Mouse (Mus musculus) lung, embryonic 15.5 days (tissue): Measurements from ENCODE around the gene Dhx34. TPM values are rescaled to one million over a fixed set of nuclear protein-coding genes. Genes with fewer than 3 reads are reported as not detected.

Experiments
- ATAC-seq: fragments of 200-750 bp; cut with Nextera tagmentation; 2 replicates; pipeline ENCODE4 v1.8.0; 2017; ENCODE audit warnings: moderate number of reproducible peaks, borderline replicate concordance; ENCODE audit not compliant: low FRiP score, low TSS enrichment; ENCODE audit errors: extremely low read depth
- H3K27ac ChIP-seq: fragments of 300-500 bp; sonication (generic); 2 replicates; pipeline ENCODE4 v1.5.1; 2015; ENCODE audit warnings: moderate library complexity, mild to moderate bottlenecking, inconsistent platforms
- H3K27me3 ChIP-seq: fragments of 300-500 bp; sonication (generic); 2 replicates; pipeline ENCODE4 v1.6.1; 2015; ENCODE audit warnings: inconsistent platforms
- H3K36me3 ChIP-seq: fragments of 300-500 bp; sonication (generic); 2 replicates; pipeline ENCODE4 v1.6.1; 2015; ENCODE audit warnings: inconsistent platforms
- H3K4me1 ChIP-seq: fragments of 300-500 bp; sonication (generic); 2 replicates; pipeline ENCODE4 v1.6.1; 2015; ENCODE audit warnings: inconsistent platforms
- H3K4me2 ChIP-seq: fragments of 300-500 bp; sonication (generic); 2 replicates; pipeline ENCODE4 v1.6.1; 2015; ENCODE audit warnings: inconsistent platforms, mild to moderate bottlenecking, moderate library complexity
- H3K4me3 ChIP-seq: fragments of 300-500 bp; sonication (generic); 2 replicates; pipeline ENCODE4 v1.5.1; 2015; ENCODE audit warnings: mild to moderate bottlenecking, inconsistent platforms
- H3K9ac ChIP-seq: fragments of 300-500 bp; sonication (generic); 2 replicates; pipeline ENCODE4 v1.6.1; 2015; ENCODE audit warnings: inconsistent platforms
- H3K9me3 ChIP-seq: fragments of 300-500 bp; sonication (generic); 2 replicates; pipeline ENCODE4 v1.6.1; 2016; ENCODE audit warnings: inconsistent platforms
- WGBS: fragments of 180-500 bp; shearing (Covaris S2); methylation state at CpG from one replicate; pipeline ENCODE4 v1.1.7; 2015; 5-methylcytosine and 5-hydroxymethylcytosine counted together
- polyA plus RNA-seq: library from polyadenylated mRNA; unstranded; fragments of >200 nt; fragmentation: Nextera tagmentation; extraction: Ambion mirVana; gene quantifications from 2 replicates; pipeline ENCODE4 v1.2.1, GENCODE M21; 2015

The Dhx34 gene
- polyA plus RNA-seq, 1 experiment from 2014 or later: 15.3 TPM

GRCm38 (mm10) chr7:16245958-16246357 lies 24.1 kb upstream of the Dhx34 start:
- Histone ChIP-seq H3K27me3 (no peaks in the 10 kb centered on the region), H3K4me2 (no peak overlapping the region), H3K36me3 (no peaks in the 10 kb centered on the region), H3K4me1 (0 out of 2 replicates have a peak, but pooled peaks cover 5% of the 10 kb centered on the region), H3K27ac (no peak overlapping the region), H3K4me3 (no peak overlapping the region), H3K9ac (no peak overlapping the region), H3K9me3 (no peaks in the 10 kb centered on the region)
- no peak for ATAC-seq
- 38% methylated on average over 2 of the region's 4 CpGs for WGBS

- peak; percentile 62; the same call in 1 of the 2 replicates for ATAC-seq
These were observed 22.2 kb upstream of the Dhx34 start, which contains the start of gene C5ar2 for GRCm38 (mm10) chr7:16244067-16244466. Gene C5ar2 (minus strand): TSS chr7:16244154.

GRCm38 (mm10) chr7:16242198-16242597 lies 20.4 kb upstream of the Dhx34 start:
- H3K27ac ChIP-seq: no peak overlapping the region
- ATAC-seq: no peak
- H3K36me3 ChIP-seq: no peaks in the 10 kb centered on the region
- H3K9ac ChIP-seq: no peak overlapping the region
- WGBS: 67% methylated on average over 6 of the region's 6 CpGs
- no peak overlapping the region for H3K4me2 ChIP-seq
- 0 out of 2 replicates have a peak, but pooled peaks cover 5% of the 10 kb centered on the region for H3K4me1 ChIP-seq
- no peaks in the 10 kb centered on the region for H3K27me3 ChIP-seq
- no peak overlapping the region for H3K4me3 ChIP-seq
- no peaks in the 10 kb centered on the region for H3K9me3 ChIP-seq

More at GRCm38 (mm10) chr7:16244067-16244466, 22.2 kb upstream of the Dhx34 start, which contains the start of gene C5ar2:
- Histone ChIP-seq H3K27me3 (no peaks in the 10 kb centered on the region), H3K9me3 (no peaks in the 10 kb centered on the region), H3K4me3 (no peak within 1 kb of the TSS), H3K9ac (no peak within 1 kb of the TSS), H3K4me2 (no peak within 1 kb of the TSS), H3K27ac (peak within 1 kb of the TSS; percentile 16), H3K36me3 (no peaks in the 10 kb centered on the region), H3K4me1 (0 out of 2 replicates have a peak, but pooled peaks cover 5% of the 10 kb centered on the region)
- 39% methylated on average over 5 of the region's 5 CpGs for WGBS

GRCm38 (mm10) chr7:16241787-16242186 lies 19.9 kb upstream of the Dhx34 start:
- no peak overlapping the region for H3K27ac ChIP-seq

GRCm38 (mm10) chr7:16240978-16241303 lies 19.1 kb upstream of the Dhx34 start:
- Histone ChIP-seq H3K4me1 (0 out of 2 replicates have a peak, but pooled peaks cover 5% of the 10 kb centered on the region), H3K4me2 (no peak overlapping the region), H3K36me3 (no peaks in the 10 kb centered on the region), H3K4me3 (no peak overlapping the region), H3K9me3 (no peaks in the 10 kb centered on the region), H3K27ac (no peak overlapping the region), H3K9ac (no peak overlapping the region), H3K27me3 (no peaks in the 10 kb centered on the region)
- no peak for ATAC-seq
- WGBS: 86% methylated on average over 1 of the region's 1 CpGs

More at GRCm38 (mm10) chr7:16241787-16242186, 19.9 kb upstream of the Dhx34 start:
- no peak for ATAC-seq
- 0 out of 2 replicates have a peak, but pooled peaks cover 5% of the 10 kb centered on the region for H3K4me1 ChIP-seq
- no peaks in the 10 kb centered on the region for H3K36me3 ChIP-seq
- WGBS: 61% methylated on average over 11 of the region's 11 CpGs
- no peak overlapping the region for H3K4me3 ChIP-seq
- H3K9ac ChIP-seq: no peak overlapping the region
- H3K4me2 ChIP-seq: no peak overlapping the region
- no peaks in the 10 kb centered on the region for H3K9me3 ChIP-seq
- H3K27me3 ChIP-seq: no peaks in the 10 kb centered on the region

GRCm38 (mm10) chr7:16240281-16240977 lies 18.6 kb upstream of the Dhx34 start:
- Histone ChIP-seq H3K4me1 (0 out of 2 replicates have a peak, but pooled peaks cover 5% of the 10 kb centered on the region), H3K4me3 (no peak overlapping the region), H3K4me2 (no peak overlapping the region), H3K27ac (no peak overlapping the region), H3K9me3 (no peaks in the 10 kb centered on the region), H3K27me3 (no peaks in the 10 kb centered on the region), H3K9ac (no peak overlapping the region), H3K36me3 (no peaks in the 10 kb centered on the region)
- ATAC-seq: no peak
- WGBS: 65% methylated on average over 7 of the region's 7 CpGs

GRCm38 (mm10) chr7:16239554-16239997 lies 17.7 kb upstream of the Dhx34 start:
- no peak for ATAC-seq
- H3K4me2 ChIP-seq: no peak overlapping the region
- no peaks in the 10 kb centered on the region for H3K9me3 ChIP-seq
- no peaks in the 10 kb centered on the region for H3K27me3 ChIP-seq
- H3K4me1 ChIP-seq: 0 out of 2 replicates have a peak, but pooled peaks cover 5% of the 10 kb centered on the region
- WGBS: 55% methylated on average over 9 of the region's 9 CpGs
- H3K4me3 ChIP-seq: no peak overlapping the region
- H3K36me3 ChIP-seq: no peaks in the 10 kb centered on the region
- H3K9ac ChIP-seq: no peak overlapping the region
- no peak overlapping the region for H3K27ac ChIP-seq

- H3K36me3 ChIP-seq: no peaks in the 10 kb centered on the region
- no peak for ATAC-seq
- WGBS: 31% methylated on average over 5 of the region's 5 CpGs
- H3K4me3 ChIP-seq: no peak overlapping the region
- peaks cover 6% of the 10 kb centered on the region; the same call in 1 of the 2 replicates for H3K4me1 ChIP-seq
- H3K27ac ChIP-seq: no peak overlapping the region
- no peaks in the 10 kb centered on the region; the same call in 1 of the 2 replicates for H3K27me3 ChIP-seq
- H3K9me3 ChIP-seq: no peaks in the 10 kb centered on the region
- no peak overlapping the region for H3K9ac ChIP-seq
- no peak overlapping the region for H3K4me2 ChIP-seq
These were observed 8.0 kb upstream of the Dhx34 start for GRCm38 (mm10) chr7:16229869-16230268.

- WGBS: 93% methylated on average over 9 of the region's 9 CpGs
- Histone ChIP-seq H3K4me3 (no peak overlapping the region), H3K27me3 (no peaks in the 10 kb centered on the region), H3K27ac (no peak overlapping the region), H3K9ac (no peak overlapping the region), H3K36me3 (peaks cover 53% of the 10 kb centered on the region), H3K9me3 (no peaks in the 10 kb centered on the region), H3K4me1 (0 out of 2 replicates have a peak, but pooled peaks cover 2% of the 10 kb centered on the region), H3K4me2 (no peak overlapping the region)
- no peak for ATAC-seq
These were observed 7.9 kb downstream of the Dhx34 start for GRCm38 (mm10) chr7:16213986-16214385.

GRCm38 (mm10) chr7:16213196-16213595 lies 8.6 kb downstream of the Dhx34 start:
- H3K27ac ChIP-seq: no peak overlapping the region
- 0 out of 2 replicates have a peak, but pooled peaks cover 2% of the 10 kb centered on the region for H3K4me1 ChIP-seq
- 83% methylated on average over 6 of the region's 6 CpGs for WGBS
- no peaks in the 10 kb centered on the region for H3K9me3 ChIP-seq
- H3K9ac ChIP-seq: no peak overlapping the region
- no peak for ATAC-seq
- no peaks in the 10 kb centered on the region for H3K27me3 ChIP-seq
- H3K4me3 ChIP-seq: no peak overlapping the region
- H3K36me3 ChIP-seq: peaks cover 52% of the 10 kb centered on the region
- no peak overlapping the region for H3K4me2 ChIP-seq

- no peak overlapping the region for H3K27ac ChIP-seq
- no peak for ATAC-seq
- H3K4me3 ChIP-seq: no peak overlapping the region
- no peaks in the 10 kb centered on the region for H3K9me3 ChIP-seq
- 71% methylated on average over 12 of the region's 12 CpGs for WGBS
- H3K9ac ChIP-seq: no peak overlapping the region
- 0 out of 2 replicates have a peak, but pooled peaks cover 2% of the 10 kb centered on the region for H3K4me1 ChIP-seq
- H3K27me3 ChIP-seq: no peaks in the 10 kb centered on the region
- peaks cover 40% of the 10 kb centered on the region; the same call in 1 of the 2 replicates for H3K36me3 ChIP-seq
- H3K4me2 ChIP-seq: no peak overlapping the region
These were observed 10.9 kb downstream of the Dhx34 start for GRCm38 (mm10) chr7:16210862-16211365.
